Mouse (Mus musculus): Measurements from ENCODE around the gene Erich6. TPM values are rescaled to one million over a fixed set of nuclear protein-coding genes. Genes with fewer than 3 reads are reported as not detected.

Gene Erich6
- polyA plus RNA-seq, 1 experiment, result not detected

DNA sequence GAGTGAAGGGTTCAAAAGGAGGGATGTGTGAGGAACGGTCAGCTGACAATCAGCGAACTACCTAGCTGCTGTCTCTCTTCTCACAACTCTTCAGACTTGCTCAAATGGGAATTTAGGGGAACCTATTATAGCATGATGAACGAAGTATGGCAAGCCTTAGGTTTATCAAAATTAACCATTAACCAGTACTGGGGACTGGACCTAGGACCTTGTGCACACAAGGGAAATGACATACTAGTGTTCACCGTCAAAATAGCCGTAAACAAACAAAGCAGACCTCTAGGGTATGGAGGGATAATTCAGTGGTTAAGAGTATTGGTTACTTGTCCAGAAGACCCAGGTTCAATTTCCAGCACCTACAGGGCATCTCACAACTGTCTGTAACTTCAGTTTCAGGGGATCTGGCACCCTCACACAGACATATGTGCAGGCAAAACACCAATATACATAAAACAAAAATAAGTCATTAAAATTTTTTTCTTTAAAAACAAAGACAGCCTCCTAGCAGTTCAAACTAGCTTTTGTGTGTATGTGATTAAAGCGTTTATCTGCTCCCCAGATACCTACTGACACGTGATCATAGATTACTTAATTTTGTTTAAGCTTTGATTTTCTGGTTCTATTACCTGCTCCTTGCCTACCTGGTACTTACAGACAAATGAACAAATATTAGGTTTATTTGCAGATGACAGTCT lies 44.1 kb upstream of the Erich6 start:
- Histone ChIP-seq H3K27ac (ENCODE audit: insufficient read depth, low read depth, low read length) (peak overlapping the region; percentile 46; the same call in 1 of the 2 replicates), H3K36me3 (ENCODE audit: control insufficient read depth, insufficient read depth, low read length) (peaks cover 2% of the 10 kb centered on the region; the same call in 1 of the 2 replicates), H3K4me1 (ENCODE audit: control insufficient read depth, insufficient read depth, insufficient read length, low read length) (peaks cover 13% of the 10 kb centered on the region), H3K27me3 (ENCODE audit: control insufficient read depth, insufficient read depth, low read length) (no peaks in the 10 kb centered on the region), H3K4me3 (ENCODE audit: low read depth, low read length) (no peak overlapping the region)
- 30% methylated on average over 7 of the region's 7 CpGs for WGBS
- TF ChIP-seq CTCF (IDR thresholded peaks at IDR 0.05; ENCODE audit: extremely low read depth, insufficient read length, insufficient replicate concordance, low read depth, low read length) (no peak), POLR2A (IDR thresholded peaks at IDR 0.05; ENCODE audit: low read depth, low read length) (no peak)

DNA sequence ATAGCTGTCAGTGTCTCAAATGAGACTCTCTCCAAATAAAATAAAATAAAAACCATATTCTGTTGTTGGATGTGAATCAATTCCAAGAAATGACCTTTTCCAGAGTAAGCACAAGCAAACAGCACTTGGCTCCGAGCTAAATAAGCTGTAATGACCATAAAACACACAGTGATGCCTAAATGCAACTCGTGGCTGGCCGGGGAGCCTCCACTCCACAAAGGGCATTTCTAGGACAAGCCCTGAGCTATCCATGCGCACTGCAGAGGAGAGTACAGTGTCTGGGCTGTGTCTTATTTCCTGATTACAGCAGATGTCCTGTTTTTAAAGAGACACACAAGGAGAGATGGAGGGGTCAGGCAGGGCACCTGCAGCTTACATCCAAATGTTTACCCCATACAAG lies 43.0 kb upstream of the Erich6 start:
- Histone ChIP-seq H3K27me3 (ENCODE audit: control insufficient read depth, insufficient read depth, low read length) (no peaks in the 10 kb centered on the region), H3K4me3 (ENCODE audit: low read depth, low read length) (no peak overlapping the region), H3K4me1 (ENCODE audit: control insufficient read depth, insufficient read depth, insufficient read length, low read length) (peaks cover 13% of the 10 kb centered on the region), H3K36me3 (ENCODE audit: control insufficient read depth, insufficient read depth, low read length) (peaks cover 5% of the 10 kb centered on the region), H3K27ac (ENCODE audit: insufficient read depth, low read depth, low read length) (0 out of 2 replicates have a peak overlapping the region, but pooled peaks have one; percentile 28)
- no peak for TF ChIP-seq CTCF (IDR thresholded peaks at IDR 0.05; ENCODE audit: extremely low read depth, insufficient read length, insufficient replicate concordance, low read depth, low read length)
- no peak for TF ChIP-seq POLR2A (IDR thresholded peaks at IDR 0.05; ENCODE audit: low read depth, low read length)
- 11% methylated on average over 4 of the region's 4 CpGs for WGBS

GRCm38 (mm10) chr3:58678905-58679304 lies 41.9 kb upstream of the Erich6 start:
- Histone ChIP-seq H3K4me3 (ENCODE audit: low read depth, low read length) (no peak overlapping the region), H3K36me3 (ENCODE audit: control insufficient read depth, insufficient read depth, low read length) (peaks cover 10% of the 10 kb centered on the region), H3K27ac (ENCODE audit: insufficient read depth, low read depth, low read length) (no peak overlapping the region), H3K27me3 (ENCODE audit: control insufficient read depth, insufficient read depth, low read length) (no peaks in the 10 kb centered on the region), H3K4me1 (ENCODE audit: control insufficient read depth, insufficient read depth, insufficient read length, low read length) (peaks cover 13% of the 10 kb centered on the region)
- 61% methylated on average over 2 of the region's 2 CpGs for WGBS
- TF ChIP-seq CTCF (IDR thresholded peaks at IDR 0.05; ENCODE audit: extremely low read depth, insufficient read length, insufficient replicate concordance, low read depth, low read length) (no peak), POLR2A (IDR thresholded peaks at IDR 0.05; ENCODE audit: low read depth, low read length) (no peak)

GRCm38 (mm10) chr3:58678384-58678783 lies 41.4 kb upstream of the Erich6 start:
- TF ChIP-seq POLR2A (IDR thresholded peaks at IDR 0.05; ENCODE audit: low read depth, low read length) (no peak), CTCF (IDR thresholded peaks at IDR 0.05; ENCODE audit: extremely low read depth, insufficient read length, insufficient replicate concordance, low read depth, low read length) (no peak)
- Histone ChIP-seq H3K4me3 (ENCODE audit: low read depth, low read length) (no peak overlapping the region), H3K4me1 (ENCODE audit: control insufficient read depth, insufficient read depth, insufficient read length, low read length) (peaks cover 13% of the 10 kb centered on the region), H3K27me3 (ENCODE audit: control insufficient read depth, insufficient read depth, low read length) (no peaks in the 10 kb centered on the region), H3K36me3 (ENCODE audit: control insufficient read depth, insufficient read depth, low read length) (peaks cover 10% of the 10 kb centered on the region), H3K27ac (ENCODE audit: insufficient read depth, low read depth, low read length) (no peak overlapping the region)
- 67% methylated on average over 8 of the region's 8 CpGs for WGBS

GRCm38 (mm10) chr3:58677615-58678014 lies 40.6 kb upstream of the Erich6 start:
- Histone ChIP-seq H3K36me3 (ENCODE audit: control insufficient read depth, insufficient read depth, low read length) (peaks cover 10% of the 10 kb centered on the region), H3K4me1 (ENCODE audit: control insufficient read depth, insufficient read depth, insufficient read length, low read length) (peaks cover 13% of the 10 kb centered on the region), H3K27me3 (ENCODE audit: control insufficient read depth, insufficient read depth, low read length) (no peaks in the 10 kb centered on the region), H3K27ac (ENCODE audit: insufficient read depth, low read depth, low read length) (no peak overlapping the region), H3K4me3 (ENCODE audit: low read depth, low read length) (no peak overlapping the region)
- WGBS, result 86% methylated on average over 3 of the region's 3 CpGs
- TF ChIP-seq CTCF (IDR thresholded peaks at IDR 0.05; ENCODE audit: extremely low read depth, insufficient read length, insufficient replicate concordance, low read depth, low read length) (no peak), POLR2A (IDR thresholded peaks at IDR 0.05; ENCODE audit: low read depth, low read length) (no peak)

DNA sequence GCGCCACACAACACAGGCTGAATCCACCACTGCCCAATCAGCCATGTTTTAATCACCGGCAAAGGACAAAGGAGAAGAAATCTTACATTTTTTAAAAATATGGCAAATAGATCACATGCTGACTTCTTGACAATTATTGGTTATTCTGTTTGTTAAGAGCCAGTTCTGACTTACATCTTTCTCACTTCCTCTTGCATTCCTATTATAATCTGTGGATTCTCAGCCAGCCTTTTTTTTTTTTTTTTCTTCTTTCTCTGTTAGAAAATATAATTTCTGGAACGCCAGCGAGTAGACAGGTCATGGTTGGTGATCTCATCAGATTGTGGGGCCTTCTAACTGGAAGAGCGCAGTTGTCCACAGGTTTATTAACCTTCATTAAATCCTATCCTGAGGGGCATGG lies 36.3 kb upstream of the Erich6 start:
- peaks cover 10% of the 10 kb centered on the region for H3K36me3 ChIP-seq (ENCODE audit: control insufficient read depth, insufficient read depth, low read length)
- H3K27ac ChIP-seq (ENCODE audit: insufficient read depth, low read depth, low read length), result no peak overlapping the region
- TF ChIP-seq CTCF (IDR thresholded peaks at IDR 0.05; ENCODE audit: extremely low read depth, insufficient read length, insufficient replicate concordance, low read depth, low read length), result no peak
- TF ChIP-seq POLR2A (IDR thresholded peaks at IDR 0.05; ENCODE audit: low read depth, low read length), result no peak
- H3K4me1 ChIP-seq (ENCODE audit: control insufficient read depth, insufficient read depth, insufficient read length, low read length), result peaks cover 8% of the 10 kb centered on the region; the same call in 1 of the 2 replicates
- no peaks in the 10 kb centered on the region for H3K27me3 ChIP-seq (ENCODE audit: control insufficient read depth, insufficient read depth, low read length)
- H3K4me3 ChIP-seq (ENCODE audit: low read depth, low read length), result no peak overlapping the region
- 89% methylated on average over 5 of the region's 5 CpGs for WGBS

GRCm38 (mm10) chr3:58672481-58673183 lies 35.6 kb upstream of the Erich6 start:
- peaks cover 8% of the 10 kb centered on the region; the same call in 1 of the 2 replicates for H3K4me1 ChIP-seq (ENCODE audit: control insufficient read depth, insufficient read depth, insufficient read length, low read length)
- TF ChIP-seq CTCF (IDR thresholded peaks at IDR 0.05; ENCODE audit: extremely low read depth, insufficient read length, insufficient replicate concordance, low read depth, low read length), result no peak
- TF ChIP-seq POLR2A (IDR thresholded peaks at IDR 0.05; ENCODE audit: low read depth, low read length), result no peak
- WGBS, result 67% methylated on average over 4 of the region's 4 CpGs

More at GRCm38 (mm10) chr3:58672481-58673183, 35.6 kb upstream of the Erich6 start:
- no peak overlapping the region for H3K4me3 ChIP-seq (ENCODE audit: low read depth, low read length)
- peaks cover 10% of the 10 kb centered on the region for H3K36me3 ChIP-seq (ENCODE audit: control insufficient read depth, insufficient read depth, low read length)
- no peaks in the 10 kb centered on the region for H3K27me3 ChIP-seq (ENCODE audit: control insufficient read depth, insufficient read depth, low read length)
- no peak overlapping the region for H3K27ac ChIP-seq (ENCODE audit: insufficient read depth, low read depth, low read length)
